Mouse (Mus musculus): ENCODE measurements at regions not wholly inside any gene's neighbourhood (a gene's known extent, or its start where the extent isn't known, plus 50 kb on each side); places are given as distances from the start of the nearest gene placed in this dataset.

DNA sequence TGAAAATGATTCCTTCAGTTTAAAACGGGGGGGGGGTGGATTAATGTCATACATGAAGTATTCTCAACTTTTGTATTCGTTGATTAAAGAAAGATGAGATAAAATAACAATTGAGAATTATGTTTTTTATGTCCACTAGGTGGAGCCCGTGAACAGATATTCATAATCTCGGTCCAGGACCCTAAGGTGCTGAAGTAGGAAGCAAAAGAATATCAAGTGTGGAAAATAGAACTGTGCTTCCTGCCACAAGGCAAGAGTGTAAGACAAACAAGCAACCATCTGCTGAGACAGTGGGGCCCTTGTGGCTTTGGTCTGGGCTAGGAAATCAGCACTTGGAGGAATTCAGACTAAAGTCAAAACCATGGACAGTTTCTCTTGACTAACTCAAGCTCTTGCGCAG lies 50.9 kb upstream of the Kap start:
- DNase-seq: peak; percentile 15

DNA sequence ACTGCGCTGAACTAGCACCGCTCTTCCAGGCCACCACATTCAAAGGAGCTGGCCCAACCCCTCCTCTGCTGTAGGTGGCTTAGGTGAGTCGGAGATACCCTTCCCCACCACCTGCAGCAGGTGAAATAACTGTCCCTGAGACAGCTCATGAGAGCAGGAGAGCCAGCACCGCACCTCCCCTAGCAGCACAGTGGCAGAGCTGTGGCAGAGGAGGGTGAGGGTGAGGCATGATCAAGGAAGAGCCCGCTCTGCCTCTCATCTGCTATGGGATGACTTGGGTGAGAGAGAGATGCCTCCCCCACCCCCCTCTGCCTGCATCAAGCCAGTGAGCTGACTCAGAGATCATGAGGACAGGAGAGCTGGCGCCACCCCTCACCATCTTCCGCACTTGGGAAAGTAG lies 81.1 kb upstream of the Kap start:
- DNase-seq: no peak

DNA sequence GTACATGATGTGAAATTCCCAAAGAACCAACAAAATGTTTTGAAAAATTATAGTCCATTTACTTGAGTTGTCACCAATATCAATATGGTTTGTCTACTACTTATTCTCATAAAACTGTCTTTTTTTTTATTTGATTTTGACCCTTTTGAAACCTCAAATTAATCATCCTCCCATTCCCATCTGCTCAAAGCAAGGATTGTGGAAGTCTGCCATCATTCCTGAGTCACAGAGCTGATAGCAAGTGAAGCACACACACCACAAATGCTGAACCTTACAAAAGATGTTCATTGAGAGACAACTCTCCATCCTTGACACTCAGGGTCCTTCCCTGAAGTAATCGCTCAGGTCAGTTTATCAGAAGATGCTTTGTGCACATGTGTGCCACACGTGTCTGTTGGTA lies 82.1 kb upstream of the Kap start:
- no peak for DNase-seq

DNA sequence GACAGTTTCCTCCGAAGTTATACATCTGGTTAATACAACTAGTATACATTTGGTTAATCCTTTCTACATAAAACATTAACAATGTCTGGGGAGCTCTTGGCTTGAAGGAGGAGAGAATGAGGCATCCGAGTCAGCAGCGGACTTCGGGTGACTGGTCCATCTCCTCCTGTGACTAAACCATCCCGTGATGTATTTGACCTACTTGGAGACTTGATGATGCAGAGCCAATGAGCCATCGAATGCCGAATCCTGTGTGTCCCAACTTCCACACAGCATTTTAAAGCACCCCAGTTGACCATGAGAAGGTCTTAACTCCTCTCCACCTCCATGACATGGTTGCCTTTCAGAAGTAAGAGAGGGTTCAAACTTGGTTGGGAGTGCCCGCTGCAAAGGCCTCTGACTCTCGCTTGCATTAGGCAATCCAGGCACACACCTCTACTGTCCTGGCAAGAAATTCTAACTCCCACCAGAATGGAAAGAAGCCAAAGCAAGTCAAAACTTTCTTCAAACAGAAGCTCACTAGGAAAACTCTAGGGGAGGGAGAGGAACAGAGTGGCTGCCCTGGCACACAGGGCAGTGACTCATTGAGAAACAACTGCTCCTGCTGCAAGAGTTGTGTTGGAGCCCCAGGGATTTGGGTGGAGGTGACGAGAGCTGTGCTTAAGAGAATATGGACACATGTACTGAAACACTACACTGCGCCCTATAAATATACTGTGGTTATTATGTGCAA lies 75.4 kb upstream of the Etv6 start:
- DNase-seq: peak; percentile 24

- DNase-seq: peak; percentile 82
These were observed 74.8 kb upstream of the Etv6 start for GRCm38 (mm10) chr6:133960713-133961112.

- DNase-seq: no peak
These were observed 72.9 kb upstream of the Etv6 start for GRCm38 (mm10) chr6:133962641-133963040.

- no peak for DNase-seq
These were observed 72.2 kb upstream of the Etv6 start for GRCm38 (mm10) chr6:133963264-133963663.

GRCm38 (mm10) chr6:133967286-133967685 lies 68.2 kb upstream of the Etv6 start:
- no peak for DNase-seq

DNA sequence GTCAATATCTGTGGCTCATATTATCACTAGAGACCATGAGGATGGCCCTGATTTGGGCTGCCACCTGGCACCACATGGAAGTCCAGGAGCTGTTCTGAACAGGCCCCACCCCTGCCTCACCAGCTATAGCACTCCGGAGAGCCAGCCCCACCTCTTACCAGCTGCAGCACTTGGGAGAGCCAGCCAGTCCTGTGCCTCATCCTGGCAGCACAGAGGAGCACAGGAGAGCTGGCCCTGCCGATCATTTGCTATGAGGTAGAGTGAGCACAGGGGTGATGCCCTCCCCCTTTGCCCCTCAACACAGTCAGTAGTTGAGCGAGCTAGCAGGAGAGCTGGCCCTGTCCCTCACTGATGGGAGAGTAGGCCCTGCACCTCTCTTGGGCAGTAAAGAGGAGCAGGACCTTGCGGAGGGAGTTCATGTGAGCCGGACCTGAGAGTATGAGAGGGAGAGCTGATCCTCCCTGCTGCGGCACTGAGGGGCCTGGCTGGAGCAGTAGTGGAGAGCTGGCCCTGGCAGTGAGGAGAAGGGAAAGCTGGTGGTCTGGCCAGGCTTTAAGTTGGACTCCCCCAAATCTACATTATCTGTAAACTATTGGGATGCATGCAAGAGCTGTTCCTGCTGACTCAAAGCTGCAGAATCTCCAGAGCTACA lies 63.3 kb upstream of the Etv6 start:
- DNase-seq: no peak

GRCm38 (mm10) chr6:133973205-133973838 lies 62.2 kb upstream of the Etv6 start:
- no peak for DNase-seq

- DNase-seq: no peak
These were observed 59.5 kb upstream of the Etv6 start for GRCm38 (mm10) chr6:133975951-133976350.

DNA sequence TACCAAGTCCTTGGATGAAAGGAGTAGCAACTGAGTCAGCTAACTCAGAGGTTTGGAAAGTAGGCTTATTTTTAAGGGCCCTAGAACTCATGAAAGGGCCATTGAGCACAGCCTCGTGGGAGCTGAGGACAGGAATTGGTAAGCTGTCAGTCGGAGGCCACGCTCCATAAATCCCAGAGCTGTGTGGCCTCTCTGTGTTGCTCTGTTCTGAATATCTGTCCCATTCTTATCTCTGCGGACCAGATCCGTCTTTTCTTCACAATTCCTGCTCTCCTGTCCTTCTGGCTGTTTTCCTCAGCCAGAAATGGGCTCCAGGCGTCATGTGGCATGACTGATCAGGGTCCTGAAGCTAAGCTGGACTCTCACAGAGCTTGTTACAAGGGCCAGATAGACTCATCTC lies 58.6 kb upstream of the Etv6 start:
- no peak for DNase-seq

DNA sequence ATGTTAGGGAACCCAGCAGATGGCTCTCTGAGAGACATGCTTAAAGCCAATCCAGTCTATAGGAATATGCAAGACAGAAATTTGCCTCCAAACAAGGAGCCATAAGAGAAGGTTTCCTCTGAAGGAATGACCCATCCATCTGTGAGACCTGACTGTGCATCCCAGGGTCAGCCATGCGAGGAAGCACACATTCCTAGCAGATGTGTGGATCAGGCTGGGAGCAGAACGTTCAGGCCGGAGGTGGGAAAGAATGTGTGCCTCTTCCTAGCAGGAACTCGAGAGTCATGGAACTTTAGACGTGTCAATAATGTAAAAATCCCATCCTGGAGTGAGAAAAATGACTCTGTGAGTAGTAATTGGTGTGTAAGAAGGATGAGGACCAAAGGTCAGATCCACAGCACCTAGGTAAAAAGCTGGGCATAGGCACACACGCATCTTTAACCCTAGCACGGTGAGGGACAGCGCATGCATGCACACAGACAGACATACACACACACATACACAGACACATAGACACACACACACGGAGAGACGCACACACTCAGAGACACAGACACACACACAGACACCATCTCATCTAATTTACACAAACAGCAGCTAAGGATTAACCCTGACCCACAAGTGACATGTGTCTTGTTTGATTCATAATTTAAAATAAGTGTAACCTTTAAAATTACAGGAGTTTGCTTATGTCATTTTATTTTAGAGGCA lies 51.5 kb upstream of the Etv6 start:
- DNase-seq: no peak

- no peak for DNase-seq
These were observed 50.7 kb upstream of the Etv6 start for GRCm38 (mm10) chr6:133984666-133985355.
